Mouse (Mus musculus): ENCODE results near the gene Apex1.

DNA sequence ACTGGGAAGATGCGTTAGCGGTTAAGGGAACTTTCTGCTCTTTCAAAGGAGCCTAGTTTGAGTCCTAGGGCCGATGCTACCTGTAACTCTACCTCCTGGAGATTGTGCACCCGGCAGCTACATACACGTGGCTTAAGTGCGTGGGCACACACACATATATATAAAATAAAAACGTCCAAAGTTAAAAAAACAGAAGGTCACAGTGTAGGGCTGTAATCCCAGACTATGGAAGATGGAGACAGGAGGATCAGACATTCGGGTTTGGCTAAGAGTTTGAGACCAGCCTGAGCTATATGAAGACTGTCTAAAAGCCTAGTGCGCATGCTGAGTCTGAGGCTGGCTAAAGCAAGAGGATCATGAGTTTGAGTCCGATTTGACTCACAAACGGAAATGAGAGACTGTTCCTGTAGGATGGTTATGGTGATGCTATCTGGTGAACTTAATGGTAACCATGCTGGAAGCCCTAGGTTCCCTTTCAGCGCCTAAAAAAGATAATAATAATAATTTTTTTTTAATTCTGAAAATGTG is 6.8 kb downstream of the Apex1 start:
- TF ChIP-seq CTCF (IDR thresholded peaks at IDR 0.05) (no peak), EP300 (IDR thresholded peaks at IDR 0.05) (no peak)

Measured in lung, postnatal 0 days (tissue).